Comparison of ENCODE assay signal across 21 mouse cellular contexts in genomic region chr3:27959221-27959620, GRCm38 (mm10). TPM values are rescaled to one million over a fixed set of nuclear protein-coding genes. Genes with fewer than 3 reads are reported as not detected.
DNase-seq lines count a peak whose midpoint lies in the region; ATAC-seq lines count a peak whose summit lies in the region.
"Had no signal": no experiment of that assay in that cellular context is flagged by ENCODE, and none has a peak within 500 bp of the region (broad histone marks: within the 10 kb centered on the region; RNA-seq: fewer than 3 reads in every experiment).

No protein-coding gene starts in this region.

- H3K9ac ChIP-seq in midbrain, embryonic 11.5 days (ENCODE audit: low read length), result no peak overlapping the region
- H3K9ac ChIP-seq in midbrain, embryonic 13.5 days (replicated peaks), result no peak overlapping the region
- H3K9ac ChIP-seq in kidney, embryonic 16.5 days (replicated peaks; ENCODE audit: low read length), result no peak overlapping the region
- H3K9ac ChIP-seq: embryonic facial prominence, embryonic 15.5 days; heart, embryonic 13.5 days; hindbrain, embryonic 12.5 days had no signal

- no peak for ATAC-seq in midbrain, embryonic 11.5 days (ENCODE audit: low FRiP score)
- no peak for ATAC-seq in midbrain, embryonic 13.5 days
- ATAC-seq in kidney, embryonic 16.5 days (ENCODE audit: low FRiP score, low TSS enrichment), result peak; percentile 61; the same call in 1 of the 2 replicates
- ATAC-seq: forebrain, embryonic 14.5 days had no signal

- H3K9me3 ChIP-seq in midbrain, embryonic 11.5 days (ENCODE audit: control insufficient read depth, low read length), result no peaks in the 10 kb centered on the region
- no peaks in the 10 kb centered on the region for H3K9me3 ChIP-seq in midbrain, embryonic 13.5 days
- no peaks in the 10 kb centered on the region for H3K9me3 ChIP-seq in kidney, embryonic 16.5 days (ENCODE audit: low read length)
- H3K9me3 ChIP-seq: embryonic facial prominence, embryonic 15.5 days; forebrain, embryonic 10.5 days; heart, embryonic 13.5 days; hindbrain, embryonic 12.5 days had no signal

- peaks cover 5% of the 10 kb centered on the region for H3K4me1 ChIP-seq in midbrain, embryonic 11.5 days (ENCODE audit: control insufficient read depth, insufficient read depth, low read length)
- peaks cover 12% of the 10 kb centered on the region for H3K4me1 ChIP-seq in midbrain, embryonic 13.5 days (replicated peaks)
- H3K4me1 ChIP-seq in kidney, embryonic 16.5 days (ENCODE audit: insufficient read depth, low read length), result no peaks in the 10 kb centered on the region
- H3K4me1 ChIP-seq: heart, embryonic 13.5 days had no signal

- H3K27ac ChIP-seq in midbrain, embryonic 11.5 days (ENCODE audit: low read depth, low read length), result no peak overlapping the region
- no peak overlapping the region for H3K27ac ChIP-seq in midbrain, embryonic 13.5 days
- no peak overlapping the region for H3K27ac ChIP-seq in kidney, embryonic 16.5 days (ENCODE audit: low read length)
- H3K27ac ChIP-seq: embryonic facial prominence, embryonic 15.5 days; forebrain, embryonic 10.5 days; heart, embryonic 13.5 days; hindbrain, embryonic 12.5 days had no signal

- peak; percentile 53 for DNase-seq in midbrain, embryonic 11.5 days (ENCODE audit: low spot score, missing footprints)
- DNase-seq in kidney, postnatal 25 days, result peak; percentile 52 to 80
- no peak for DNase-seq in cerebellum, adult 11-12 months
- DNase-seq in heart, postnatal 4 days, result no peak
- DNase-seq in lung, postnatal 4 days, result no peak
- DNase-seq: adrenal gland, adult 2 months; adrenal gland, postnatal 25 days; cerebellum, adult 2 months; cerebellum, postnatal 10 days; embryo, embryonic 11 days; gastrocnemius, postnatal 36 days; heart, adult 11 months; heart, postnatal 36 days had no signal

- H3K4me3 ChIP-seq in midbrain, embryonic 11.5 days (ENCODE audit: low read depth, low read length), result no peak overlapping the region
- no peak overlapping the region for H3K4me3 ChIP-seq in midbrain, embryonic 13.5 days (replicated peaks)
- no peak overlapping the region for H3K4me3 ChIP-seq in kidney, embryonic 16.5 days (ENCODE audit: low read length)
- H3K4me3 ChIP-seq: embryonic facial prominence, embryonic 15.5 days; erythroblast, embryonic 14.5 days; forebrain, embryonic 10.5 days; heart, embryonic 13.5 days; hindbrain, embryonic 12.5 days had no signal

- H3K36me3 ChIP-seq in midbrain, embryonic 11.5 days (ENCODE audit: control insufficient read depth, insufficient read depth, low read length), result no peaks in the 10 kb centered on the region
- H3K36me3 ChIP-seq in midbrain, embryonic 13.5 days, result no peaks in the 10 kb centered on the region
- H3K36me3 ChIP-seq in kidney, embryonic 16.5 days (ENCODE audit: insufficient read depth, low read length), result no peaks in the 10 kb centered on the region
- H3K36me3 ChIP-seq: embryonic facial prominence, embryonic 15.5 days; forebrain, embryonic 10.5 days; heart, embryonic 13.5 days; hindbrain, embryonic 12.5 days had no signal

- 90% methylated on average over 6 of the region's 6 CpGs for WGBS in midbrain, embryonic 11.5 days
- 89% methylated on average over 6 of the region's 6 CpGs for WGBS in midbrain, embryonic 13.5 days
- 91% methylated on average over 6 of the region's 6 CpGs for WGBS in kidney, embryonic 16.5 days

- no peak overlapping the region for H3K4me2 ChIP-seq in midbrain, embryonic 11.5 days
- no peak overlapping the region for H3K4me2 ChIP-seq in midbrain, embryonic 13.5 days (replicated peaks)
- no peak overlapping the region for H3K4me2 ChIP-seq in kidney, embryonic 16.5 days (replicated peaks; ENCODE audit: low read depth, low read length)
- H3K4me2 ChIP-seq: embryonic facial prominence, embryonic 15.5 days; heart, embryonic 13.5 days; hindbrain, embryonic 12.5 days had no signal

- no peaks in the 10 kb centered on the region for H3K27me3 ChIP-seq in midbrain, embryonic 11.5 days (ENCODE audit: control insufficient read depth, insufficient read depth, low read length)
- no peaks in the 10 kb centered on the region for H3K27me3 ChIP-seq in midbrain, embryonic 13.5 days
- H3K27me3 ChIP-seq in kidney, embryonic 16.5 days (ENCODE audit: insufficient read depth, low read length), result no peaks in the 10 kb centered on the region
- H3K27me3 ChIP-seq: embryonic facial prominence, embryonic 15.5 days; heart, embryonic 13.5 days; hindbrain, embryonic 12.5 days had no signal

RNA-seq across cellular contexts. Expression of gene Pld1, which starts 20.7 kb away (rescaled TPM):
- polyA plus RNA-seq in midbrain, embryonic 11.5 days (2014; fragmentation: Nextera tagmentation; extraction: Ambion mirVana), result 4.5 and 5.2 TPM in 2 replicates
- 3.4 and 3.5 TPM in 2 replicates for polyA plus RNA-seq in midbrain, embryonic 13.5 days (2015; fragmentation: Nextera tagmentation; extraction: Ambion mirVana)
- 6.0 and 9.0 TPM in 2 replicates for polyA plus RNA-seq in kidney, embryonic 16.5 days (2015; fragmentation: Nextera tagmentation; extraction: Ambion mirVana)
- 10 to 100 TPM; 13.3 to 14.3 TPM for total RNA-seq in heart, postnatal 4 days (2021)
- polyA plus RNA-seq: erythroblast, embryonic 14.5 days had no signal

Comparison
In these comparisons a context has a peak if more than half of its experiments do, and no peak if none do; other contexts are left out.
1. DNase-seq: peak in midbrain, embryonic 11.5 days (single experiment) and kidney, postnatal 25 days (2 of 2); none in cerebellum, adult 11-12 months (single experiment), heart, postnatal 4 days (single experiment) and lung, postnatal 4 days (0 of 2).